Mouse (Mus musculus): ENCODE results near the gene Ptprd. TPM values are rescaled to one million over a fixed set of nuclear protein-coding genes. Genes with fewer than 3 reads are reported as not detected.

Ptprd gene
- polyA plus RNA-seq, 1 experiment from 2014 or later: 14.5 TPM

DNA sequence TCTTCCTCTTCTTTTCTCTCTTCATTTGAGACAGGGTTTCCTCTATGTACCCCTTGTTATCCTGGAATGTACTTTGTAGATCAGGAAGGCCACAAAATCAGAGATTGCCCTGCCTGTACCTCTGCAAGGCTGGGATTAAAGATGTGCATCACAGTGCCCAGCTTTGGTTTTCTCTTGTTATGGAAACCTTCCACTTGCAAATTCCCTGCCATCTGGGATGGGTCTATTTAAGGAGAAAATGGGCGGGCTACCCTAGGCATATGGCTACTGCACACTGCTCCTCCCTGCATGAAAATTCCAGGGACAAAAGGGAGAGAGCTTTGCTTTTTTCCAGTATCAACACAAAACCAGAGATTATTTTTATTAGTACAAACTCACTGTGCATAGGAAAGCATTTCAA is 2036.7 kb downstream of the Ptprd start:
- no peak for TF ChIP-seq CTCF (IDR thresholded peaks at IDR 0.05; ENCODE audit: low read depth)
- WGBS: 85% methylated on average over 1 of the region's 1 CpGs
- H3K27me3 ChIP-seq (ENCODE audit: insufficient read depth, low read length): no peaks in the 10 kb centered on the region
- no peak overlapping the region for H3K4me3 ChIP-seq (replicated peaks; ENCODE audit: low read depth, low read length)
- no peak overlapping the region for H3K27ac ChIP-seq
- no peak for ATAC-seq (replicated peaks; ENCODE audit: low FRiP score, low read depth)
- DNase-seq (ENCODE audit: low spot score): no peak
- H3K9me3 ChIP-seq (replicated peaks; ENCODE audit: low read length): no peaks in the 10 kb centered on the region
- H3K4me1 ChIP-seq (replicated peaks; ENCODE audit: insufficient read depth, low read length): 0 out of 2 replicates have a peak, but pooled peaks cover 3% of the 10 kb centered on the region
- no peak overlapping the region for H3K9ac ChIP-seq (ENCODE audit: low read depth, low read length)
- no peaks in the 10 kb centered on the region for H3K36me3 ChIP-seq (ENCODE audit: insufficient read depth, low read length)
- no peak overlapping the region for H3K4me2 ChIP-seq (ENCODE audit: low read length)

DNA sequence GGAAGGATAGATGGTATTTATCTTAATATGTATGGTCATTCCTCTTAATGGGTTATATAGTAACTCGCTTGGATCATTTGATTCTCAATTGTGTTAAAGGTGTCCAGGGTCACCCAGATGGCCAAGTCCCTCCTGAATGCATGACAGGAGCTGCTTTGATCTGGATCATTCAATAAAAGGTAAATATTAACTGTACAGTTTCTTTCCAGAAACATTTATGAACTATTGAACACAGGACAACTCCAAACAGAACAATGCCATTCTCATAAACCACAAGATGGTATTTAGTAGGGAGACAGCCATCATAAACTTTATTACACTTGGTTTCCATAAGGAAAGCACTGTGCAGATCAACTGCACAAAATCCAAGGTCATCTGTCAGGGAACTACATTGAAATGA is 2056.0 kb downstream of the Ptprd start:
- Histone ChIP-seq H3K4me3 (replicated peaks; ENCODE audit: low read depth, low read length) (no peak overlapping the region), H3K9ac (ENCODE audit: low read depth, low read length) (no peak overlapping the region), H3K4me2 (ENCODE audit: low read length) (no peak overlapping the region), H3K9me3 (replicated peaks; ENCODE audit: low read length) (no peaks in the 10 kb centered on the region), H3K27ac (no peak overlapping the region), H3K36me3 (ENCODE audit: insufficient read depth, low read length) (no peaks in the 10 kb centered on the region), H3K4me1 (replicated peaks; ENCODE audit: insufficient read depth, low read length) (no peaks in the 10 kb centered on the region), H3K27me3 (ENCODE audit: insufficient read depth, low read length) (no peaks in the 10 kb centered on the region)
- DNase-seq (ENCODE audit: low spot score): no peak
- TF ChIP-seq CTCF (IDR thresholded peaks at IDR 0.05; ENCODE audit: low read depth): no peak
- ATAC-seq (replicated peaks; ENCODE audit: low FRiP score, low read depth): no peak
- WGBS: 68% methylated on average over 1 of the region's 1 CpGs

DNA sequence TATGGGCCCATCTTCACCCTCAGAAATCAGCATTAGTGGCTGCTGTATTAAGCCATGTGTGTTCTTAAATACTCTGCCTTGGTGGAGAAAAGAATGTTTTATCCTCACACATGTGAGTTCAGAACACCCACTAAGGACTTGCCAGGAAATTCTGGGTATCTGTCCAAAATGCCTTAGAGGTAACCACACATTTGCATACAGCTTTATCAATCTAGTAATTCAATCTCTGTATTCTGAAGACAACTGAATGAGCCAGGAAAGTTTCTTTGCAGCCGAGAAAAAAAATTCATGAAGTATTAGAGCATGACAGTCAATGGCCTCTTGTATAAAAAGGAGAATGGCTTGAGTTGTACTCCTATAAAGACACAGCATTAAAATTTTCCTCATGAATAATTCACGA is 2057.6 kb downstream of the Ptprd start:
- ATAC-seq (replicated peaks; ENCODE audit: low FRiP score, low read depth) (no peak), DNase-seq (ENCODE audit: low spot score) (no peak)
- Histone ChIP-seq H3K4me2 (ENCODE audit: low read length) (no peak overlapping the region), H3K27me3 (ENCODE audit: insufficient read depth, low read length) (no peaks in the 10 kb centered on the region), H3K27ac (no peak overlapping the region), H3K9me3 (replicated peaks; ENCODE audit: low read length) (no peaks in the 10 kb centered on the region), H3K36me3 (ENCODE audit: insufficient read depth, low read length) (no peaks in the 10 kb centered on the region), H3K4me3 (replicated peaks; ENCODE audit: low read depth, low read length) (no peak overlapping the region), H3K9ac (ENCODE audit: low read depth, low read length) (no peak overlapping the region), H3K4me1 (replicated peaks; ENCODE audit: insufficient read depth, low read length) (no peaks in the 10 kb centered on the region)
- WGBS: 55% methylated on average over 2 of the region's 2 CpGs
- TF ChIP-seq CTCF (IDR thresholded peaks at IDR 0.05; ENCODE audit: low read depth): no peak

DNA sequence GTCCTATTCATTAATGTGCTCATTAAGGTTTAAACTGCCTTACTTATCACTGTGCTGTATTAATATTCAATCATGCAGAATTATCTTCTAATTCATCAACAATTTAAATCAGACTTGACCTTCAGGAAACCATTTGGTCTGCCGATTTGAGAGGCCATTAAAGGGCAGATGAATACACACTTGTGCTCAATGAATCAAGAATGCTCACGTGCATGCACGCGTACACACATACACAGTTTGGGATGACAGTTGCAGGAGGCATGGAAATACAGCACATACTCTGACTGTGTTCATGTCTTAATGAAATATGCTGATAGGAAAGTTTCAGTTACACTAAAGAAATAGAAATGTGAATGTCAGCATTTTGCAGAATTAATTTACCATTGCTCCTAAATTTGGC is 2066.8 kb downstream of the Ptprd start:
- DNase-seq (ENCODE audit: low spot score): no peak
- Histone ChIP-seq H3K27me3 (ENCODE audit: insufficient read depth, low read length) (no peaks in the 10 kb centered on the region), H3K9ac (ENCODE audit: low read depth, low read length) (no peak overlapping the region), H3K4me1 (replicated peaks; ENCODE audit: insufficient read depth, low read length) (no peaks in the 10 kb centered on the region), H3K4me2 (ENCODE audit: low read length) (no peak overlapping the region), H3K4me3 (replicated peaks; ENCODE audit: low read depth, low read length) (no peak overlapping the region), H3K36me3 (ENCODE audit: insufficient read depth, low read length) (no peaks in the 10 kb centered on the region), H3K27ac (no peak overlapping the region), H3K9me3 (replicated peaks; ENCODE audit: low read length) (no peaks in the 10 kb centered on the region)
- 76% methylated on average over 4 of the region's 4 CpGs for WGBS
- no peak for TF ChIP-seq CTCF (IDR thresholded peaks at IDR 0.05; ENCODE audit: low read depth)
- ATAC-seq (replicated peaks; ENCODE audit: low FRiP score, low read depth): no peak

DNA sequence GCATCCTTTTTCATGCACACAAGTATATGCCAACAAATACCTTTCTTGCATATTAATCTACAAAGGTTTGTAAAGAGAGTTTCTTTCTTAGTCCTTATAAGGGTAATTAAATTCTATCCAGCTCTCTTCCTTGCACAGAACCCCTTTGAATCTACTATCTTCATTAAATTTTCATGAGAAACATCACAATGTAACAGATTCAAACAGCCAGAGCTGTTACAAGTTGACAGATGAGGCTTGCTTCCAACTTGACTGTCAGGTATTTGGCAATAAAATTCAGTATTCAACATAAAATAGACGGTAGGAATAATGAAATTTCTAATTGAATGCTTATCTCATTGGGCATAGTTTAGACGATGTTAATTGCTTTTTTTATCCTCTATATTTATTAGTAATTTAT is 2067.4 kb downstream of the Ptprd start:
- no peak overlapping the region for H3K4me3 ChIP-seq (replicated peaks; ENCODE audit: low read depth, low read length)
- H3K27me3 ChIP-seq (ENCODE audit: insufficient read depth, low read length): no peaks in the 10 kb centered on the region
- H3K36me3 ChIP-seq (ENCODE audit: insufficient read depth, low read length): no peaks in the 10 kb centered on the region
- DNase-seq (ENCODE audit: low spot score) (no peak), ATAC-seq (replicated peaks; ENCODE audit: low FRiP score, low read depth) (no peak)
- 63% methylated on average over 2 of the region's 2 CpGs for WGBS
- no peaks in the 10 kb centered on the region for H3K9me3 ChIP-seq (replicated peaks; ENCODE audit: low read length)
- H3K4me1 ChIP-seq (replicated peaks; ENCODE audit: insufficient read depth, low read length): no peaks in the 10 kb centered on the region
- TF ChIP-seq CTCF (IDR thresholded peaks at IDR 0.05; ENCODE audit: low read depth): no peak
- H3K27ac ChIP-seq: no peak overlapping the region
- H3K4me2 ChIP-seq (ENCODE audit: low read length): no peak overlapping the region
- no peak overlapping the region for H3K9ac ChIP-seq (ENCODE audit: low read depth, low read length)

DNA sequence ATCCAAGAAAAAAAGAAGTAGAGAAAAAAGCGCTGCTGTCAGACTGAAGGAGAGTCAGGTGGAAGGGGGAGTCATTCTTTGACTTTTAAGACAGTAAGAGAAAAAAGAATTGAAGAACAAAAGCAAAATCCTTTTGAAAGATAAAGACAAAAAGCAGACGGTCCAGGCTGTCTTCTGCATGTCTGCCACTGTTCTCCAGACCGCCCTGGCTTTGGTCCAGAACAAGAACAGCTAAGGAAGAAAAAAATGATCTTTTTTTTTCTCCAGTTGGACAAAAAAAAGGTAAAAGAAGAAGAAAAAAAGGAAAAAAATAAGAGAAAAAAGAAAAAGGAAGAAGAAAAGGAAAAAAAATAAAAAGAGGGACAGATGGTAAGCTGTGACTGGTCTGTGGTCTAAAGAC is 2073.9 kb downstream of the Ptprd start:
- no peak overlapping the region for H3K9ac ChIP-seq (ENCODE audit: low read depth, low read length)
- TF ChIP-seq CTCF (IDR thresholded peaks at IDR 0.05; ENCODE audit: low read depth): no peak
- H3K9me3 ChIP-seq (replicated peaks; ENCODE audit: low read length): no peaks in the 10 kb centered on the region
- H3K4me3 ChIP-seq (replicated peaks; ENCODE audit: low read depth, low read length): no peak overlapping the region
- WGBS: 79% methylated on average over 3 of the region's 3 CpGs
- no peak for DNase-seq (ENCODE audit: low spot score)
- no peaks in the 10 kb centered on the region for H3K27me3 ChIP-seq (ENCODE audit: insufficient read depth, low read length)
- H3K36me3 ChIP-seq (ENCODE audit: insufficient read depth, low read length): no peaks in the 10 kb centered on the region
- no peak overlapping the region for H3K27ac ChIP-seq
- H3K4me1 ChIP-seq (replicated peaks; ENCODE audit: insufficient read depth, low read length): no peaks in the 10 kb centered on the region
- ATAC-seq (replicated peaks; ENCODE audit: low FRiP score, low read depth): no peak
- H3K4me2 ChIP-seq (ENCODE audit: low read length): no peak overlapping the region

DNA sequence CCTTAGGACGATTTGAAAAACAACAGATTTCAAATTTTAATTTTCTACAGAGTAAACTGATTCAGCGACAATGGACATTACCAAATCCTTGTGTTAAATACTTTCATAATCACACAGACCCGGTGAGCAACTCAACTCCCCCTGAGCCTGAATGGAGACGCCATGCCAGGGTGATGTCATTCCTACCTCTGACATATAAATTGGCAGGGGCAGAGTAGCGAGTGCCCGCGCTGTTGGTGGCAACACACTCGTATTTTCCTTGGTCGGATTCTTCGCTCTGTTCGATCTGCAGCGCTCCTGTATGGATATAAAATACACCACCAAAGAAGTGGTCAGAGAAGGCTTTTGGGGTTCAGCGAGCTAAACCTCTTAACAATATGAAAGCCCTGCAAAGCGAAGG is 2075.1 kb downstream of the Ptprd start:
- no peaks in the 10 kb centered on the region for H3K4me1 ChIP-seq (replicated peaks; ENCODE audit: insufficient read depth, low read length)
- H3K9me3 ChIP-seq (replicated peaks; ENCODE audit: low read length): no peaks in the 10 kb centered on the region
- no peaks in the 10 kb centered on the region for H3K36me3 ChIP-seq (ENCODE audit: insufficient read depth, low read length)
- 93% methylated on average over 14 of the region's 14 CpGs for WGBS
- H3K4me2 ChIP-seq (ENCODE audit: low read length): no peak overlapping the region
- ATAC-seq (replicated peaks; ENCODE audit: low FRiP score, low read depth): no peak
- H3K9ac ChIP-seq (ENCODE audit: low read depth, low read length): no peak overlapping the region
- TF ChIP-seq CTCF (IDR thresholded peaks at IDR 0.05; ENCODE audit: low read depth): no peak
- H3K27ac ChIP-seq: no peak overlapping the region
- no peak overlapping the region for H3K4me3 ChIP-seq (replicated peaks; ENCODE audit: low read depth, low read length)
- DNase-seq (ENCODE audit: low spot score): no peak
- H3K27me3 ChIP-seq (ENCODE audit: insufficient read depth, low read length): no peaks in the 10 kb centered on the region
